Mouse (Mus musculus): ENCODE data around the gene Mapk9.

GRCm38 (mm10) chr11:49927670-49928069 lies 81.1 kb downstream of the Mapk9 start:
- TF ChIP-seq EP300 (IDR thresholded peaks at IDR 0.05; ENCODE audit: low read depth in 1 of 2, low read length in 2 of 2), result no peak
- TF ChIP-seq CTCF (IDR thresholded peaks at IDR 0.05 in 2 of 3, conservative IDR thresholded peaks at IDR 0.05 in 1 of 3; ENCODE audit: control insufficient read depth in 1 of 3, insufficient read depth in 1 of 3, low read depth in 2 of 3, low read length in 3 of 3, poor library complexity in 1 of 3, severe bottlenecking in 1 of 3), result no peak
- no peak for TF ChIP-seq BHLHE40 (IDR thresholded peaks at IDR 0.05; ENCODE audit: borderline replicate concordance, low read depth, low read length)
- no peak for TF ChIP-seq CHD1 (IDR thresholded peaks at IDR 0.05; ENCODE audit: low read depth, low read length)
- no peak for TF ChIP-seq ZMIZ1 (IDR thresholded peaks at IDR 0.05; ENCODE audit: low read depth, low read length)
- TF ChIP-seq POLR2A (IDR thresholded peaks at IDR 0.05; ENCODE audit: control insufficient read depth in 1 of 2, insufficient read depth in 1 of 2, low read depth in 1 of 2, low read length in 2 of 2, poor library complexity in 1 of 2), result no peak
- no peak for TF ChIP-seq POLR2AphosphoS2 (IDR thresholded peaks at IDR 0.05; ENCODE audit: low read length)
- TF ChIP-seq MXI1 (IDR thresholded peaks at IDR 0.05; ENCODE audit: low read depth, low read length), result no peak
- no peak for TF ChIP-seq TAL1 (IDR thresholded peaks at IDR 0.05; ENCODE audit: low read length)
- no peak for TF ChIP-seq MAFK (IDR thresholded peaks at IDR 0.05; ENCODE audit: borderline replicate concordance, low read depth, low read length)
- no peak for TF ChIP-seq TCF12 (IDR thresholded peaks at IDR 0.05; ENCODE audit: low read depth, low read length)
- TF ChIP-seq ZKSCAN1 (IDR thresholded peaks at IDR 0.05; ENCODE audit: low read depth, low read length), result no peak

Data from MEL (cell line).